Mouse (Mus musculus) T-helper 1 cell (primary cell): ENCODE measurements around the gene Eif4a1.
"Not testable (repeated sequence)": the region's sequence is repeated elsewhere in the genome, so short reads cannot be mapped to it uniquely, and the experiment has no call there.

Source experiments
- in situ Hi-C: fragments of 300-600 bp; cut with MboI, MseI; formaldehyde crosslinking; loops from one replicate; pipeline ENCODE4 v1.15.1; 2025; ENCODE audit warnings: high pct_unique_total_duplicates

Gene Eif4a1

DNA sequence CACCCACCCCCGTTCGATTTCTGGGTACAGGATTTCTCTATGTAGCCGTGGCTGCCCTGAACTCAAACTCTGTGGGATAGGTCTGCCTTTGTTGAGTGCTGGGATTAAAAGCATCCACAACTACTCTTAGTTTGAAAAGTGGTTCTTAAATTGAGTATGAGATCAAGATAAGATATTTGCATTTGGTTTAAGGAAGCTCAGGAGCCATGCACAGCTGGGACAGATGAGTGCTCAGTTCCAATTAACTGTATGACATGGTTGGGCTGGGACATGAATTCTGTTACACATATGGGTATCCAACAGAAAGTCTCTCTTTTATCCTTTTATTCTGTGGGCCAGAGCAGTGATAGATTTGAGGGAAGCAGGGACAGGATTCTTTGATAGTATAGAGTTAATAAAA lies 36.8 kb downstream of the Eif4a1 start:
- in situ Hi-C loops = no loop called here

DNA sequence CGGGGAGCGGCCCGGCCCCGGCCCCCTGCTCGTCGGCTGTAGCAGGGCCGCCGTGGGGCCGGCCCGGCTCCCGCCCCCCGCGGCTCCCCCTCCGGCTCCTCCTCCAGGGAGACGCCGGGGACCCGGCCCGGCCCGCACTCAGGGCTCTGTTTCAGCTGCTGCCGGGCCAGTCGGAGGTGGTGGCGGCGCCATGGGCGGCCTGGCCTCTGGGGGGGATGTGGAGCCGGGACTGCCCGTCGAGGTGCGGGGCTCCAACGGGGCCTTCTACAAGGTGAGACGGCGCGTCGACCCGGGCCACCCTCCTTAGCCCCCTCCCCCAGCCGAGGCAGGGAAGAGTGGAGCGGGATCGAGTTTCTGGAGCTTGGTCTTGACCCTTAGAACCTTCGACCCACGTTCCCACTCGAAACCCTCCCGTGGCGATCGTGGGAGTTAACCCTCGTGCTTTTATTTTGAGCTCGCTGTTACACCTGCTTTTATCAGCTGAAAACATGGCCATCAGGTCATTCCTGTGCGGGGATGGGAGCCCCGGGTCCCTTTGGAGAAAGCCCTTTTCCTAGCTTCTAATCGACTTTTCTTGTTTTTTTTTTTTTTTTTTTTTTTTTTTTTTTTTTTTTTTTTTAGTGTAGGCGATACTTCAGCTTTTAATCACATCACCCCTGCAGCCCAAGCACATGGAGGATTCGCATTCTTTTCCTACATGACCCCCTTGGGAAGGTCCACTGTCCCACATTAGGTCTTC lies 38.9 kb downstream of the Eif4a1 start:
- in situ Hi-C loops = no loop called here

DNA sequence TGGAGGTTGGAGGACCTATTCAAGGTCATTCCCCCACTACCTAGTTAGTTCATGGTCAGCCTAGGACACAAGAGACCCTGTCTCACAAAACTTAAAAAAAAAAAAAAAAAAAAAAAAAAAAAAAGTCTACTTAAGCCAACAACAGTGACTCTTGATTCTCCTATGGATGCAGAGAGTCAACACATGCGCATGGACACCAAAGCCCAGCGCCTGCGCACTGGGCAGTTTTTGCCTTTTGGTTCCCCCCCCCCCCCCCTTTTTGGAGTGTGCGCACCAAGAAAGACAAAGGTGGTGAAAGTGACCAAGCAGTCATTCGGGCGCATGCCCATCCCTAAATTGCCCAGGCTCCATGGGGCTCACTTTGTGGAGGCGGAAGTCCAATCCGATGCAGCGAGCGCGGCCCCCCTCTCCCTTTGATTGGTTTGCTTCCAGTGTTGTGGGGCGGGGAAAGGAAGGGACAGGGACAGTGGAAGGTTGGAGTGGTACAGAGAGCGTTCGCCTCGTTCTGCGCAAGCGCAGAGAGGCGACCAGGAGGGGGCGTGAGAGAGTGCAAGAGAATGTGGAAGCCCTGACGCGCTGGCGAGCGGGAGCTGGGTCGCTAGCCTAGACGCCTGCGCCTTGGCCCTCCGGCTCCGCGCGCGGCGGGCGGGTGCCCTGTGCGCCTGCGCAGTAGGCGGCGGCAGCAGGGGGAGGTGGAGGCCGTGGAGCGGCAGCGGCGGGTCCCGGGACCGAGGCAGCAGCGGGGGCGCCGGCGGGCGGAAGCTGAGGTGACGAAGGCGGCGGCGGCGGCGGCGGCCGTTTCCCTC lies 39.7 kb downstream of the Eif4a1 start, which contains the start of gene Fxr2:
Gene Fxr2 (plus strand): TSS at position 707 of the 806 bp plus-strand sequence.
- in situ Hi-C loops = no loop called here

DNA sequence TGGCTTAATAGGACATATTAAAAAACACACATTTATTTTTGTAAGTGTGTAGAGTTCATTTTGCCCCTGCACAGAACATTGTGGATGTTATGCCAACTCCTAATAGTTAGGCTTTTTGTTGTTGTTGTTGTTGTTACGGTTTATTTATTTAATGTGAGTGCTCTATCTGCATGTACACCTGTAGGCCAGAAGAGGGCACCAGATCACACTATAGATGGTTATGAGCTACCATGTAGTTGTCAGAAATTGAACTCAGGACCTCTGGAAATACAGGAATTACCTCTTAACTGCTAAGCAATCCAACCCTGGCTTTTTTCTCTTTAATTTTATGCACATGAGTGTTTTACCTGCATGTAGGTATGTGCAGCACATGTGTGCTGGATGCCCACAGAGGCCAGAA lies 42.4 kb downstream of the Eif4a1 start:
- in situ Hi-C loops = no loop called here

DNA sequence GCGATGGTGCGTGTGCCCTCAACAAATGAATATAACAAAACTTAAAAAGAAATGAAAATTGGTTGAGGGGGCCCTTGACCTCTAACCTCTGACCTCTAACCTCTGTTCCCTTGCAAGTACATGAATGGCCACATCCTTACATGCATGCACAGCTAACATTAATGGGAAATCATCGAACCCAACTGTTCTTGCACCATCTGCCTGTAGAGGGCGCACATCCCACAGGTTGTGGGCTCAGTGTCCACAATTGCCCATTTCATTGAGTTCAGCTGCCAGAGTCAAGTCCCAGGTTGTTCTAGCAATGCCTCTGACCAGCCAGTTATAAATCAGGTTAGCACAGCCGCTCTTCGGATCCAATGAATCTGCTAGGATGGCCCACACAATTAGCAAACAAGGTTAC lies 43.9 kb downstream of the Eif4a1 start:
- in situ Hi-C loops = no loop called here

DNA sequence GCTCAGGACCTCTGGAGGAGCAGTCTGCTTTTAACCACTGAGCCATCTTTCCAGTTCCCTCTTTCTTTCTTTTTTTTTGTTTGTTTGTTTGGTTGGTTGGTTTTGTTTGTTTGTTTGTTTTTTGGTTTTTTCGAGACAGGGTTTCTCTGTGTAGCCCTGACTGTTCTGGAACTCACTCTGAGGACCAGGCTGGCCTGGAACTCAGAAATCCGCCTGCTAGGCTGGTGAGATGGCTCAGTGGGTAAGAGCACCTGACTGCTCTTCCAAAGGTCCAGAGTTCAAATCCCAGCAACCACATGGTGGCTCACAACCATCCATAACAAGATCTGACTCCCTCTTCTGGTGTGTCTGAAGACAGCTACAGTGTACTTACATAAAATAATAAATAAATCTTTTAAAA lies 47.9 kb downstream of the Eif4a1 start:
- in situ Hi-C loops = not testable (repeated sequence)

DNA sequence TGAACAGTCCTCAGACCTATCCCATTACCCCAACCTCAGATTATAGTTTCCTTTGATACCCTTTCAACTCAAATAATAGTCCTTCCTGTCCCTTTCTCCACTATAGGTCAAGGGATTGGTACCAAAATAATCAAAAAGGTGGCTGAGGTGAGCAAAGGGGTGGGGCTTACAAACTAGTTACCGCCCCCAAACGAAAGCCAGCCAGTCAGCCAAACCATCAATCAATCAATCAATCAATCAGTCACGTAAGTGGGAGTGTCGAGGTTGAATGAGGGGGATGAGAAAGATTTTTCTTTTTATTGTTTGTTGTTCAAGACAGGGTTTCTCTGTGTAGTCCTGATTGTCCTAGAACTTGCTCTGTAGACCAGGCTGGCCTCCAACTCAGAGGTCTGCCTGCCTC lies 49.2 kb downstream of the Eif4a1 start:
- in situ Hi-C loops = no loop called here

DNA sequence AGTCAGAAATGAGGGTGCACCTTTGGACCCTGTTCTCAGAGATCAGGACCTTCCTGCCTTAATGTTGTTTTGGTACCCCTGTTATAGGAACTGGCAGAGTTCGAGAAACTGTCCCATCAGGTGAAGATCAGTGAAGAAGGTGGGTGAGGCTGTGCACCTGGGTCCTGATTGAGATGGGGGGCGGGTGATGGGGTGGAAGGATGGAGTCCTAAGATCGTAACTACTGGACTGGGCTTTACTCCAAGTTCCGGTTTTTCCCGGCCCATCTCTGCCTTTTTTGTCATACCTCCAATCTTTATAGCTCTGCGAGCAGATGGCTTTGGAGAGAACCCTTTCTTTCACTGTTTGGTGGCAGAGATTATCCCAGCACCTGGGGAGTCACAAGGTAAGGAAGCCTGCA lies 49.8 kb downstream of the Eif4a1 start:
- in situ Hi-C loops = no loop called here

DNA sequence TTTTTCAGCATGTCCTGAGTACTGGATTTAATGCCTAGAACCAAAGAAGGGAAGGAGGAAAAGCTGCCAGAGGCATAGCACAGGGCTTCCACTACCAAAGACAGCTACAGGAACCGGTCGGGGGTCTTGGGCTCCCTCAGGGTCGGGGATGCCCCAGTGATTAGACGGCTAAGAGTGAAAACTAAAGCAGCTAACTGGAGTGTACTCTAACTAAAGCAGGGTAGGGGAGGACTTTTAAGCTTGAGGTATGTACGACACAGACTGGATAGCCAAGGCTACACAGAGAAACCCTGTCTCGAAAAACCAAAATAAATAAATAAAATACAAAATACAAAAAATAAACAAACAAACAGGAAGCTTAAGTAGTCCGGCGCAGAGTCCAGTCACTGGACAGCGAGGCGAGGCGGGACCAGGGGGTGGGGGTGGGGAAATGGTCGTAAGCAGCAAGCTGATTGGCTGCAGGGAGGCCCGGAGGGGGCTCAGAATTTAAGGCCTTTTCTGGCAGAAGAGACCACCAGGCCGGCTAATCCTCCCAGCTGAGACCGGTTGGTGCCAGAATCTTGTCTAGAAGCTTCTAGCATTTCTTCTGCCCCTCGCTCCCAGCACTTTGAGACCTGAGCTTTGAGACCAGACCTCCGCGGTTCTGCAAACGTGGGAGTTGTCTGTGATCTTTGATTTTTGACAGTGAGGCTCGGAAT lies 50.5 kb downstream of the Eif4a1 start, which contains the start of gene Sat2:
Gene Sat2 (plus strand): TSS at position 454 of the 698 bp plus-strand sequence.
- in situ Hi-C loops = no loop called here

DNA sequence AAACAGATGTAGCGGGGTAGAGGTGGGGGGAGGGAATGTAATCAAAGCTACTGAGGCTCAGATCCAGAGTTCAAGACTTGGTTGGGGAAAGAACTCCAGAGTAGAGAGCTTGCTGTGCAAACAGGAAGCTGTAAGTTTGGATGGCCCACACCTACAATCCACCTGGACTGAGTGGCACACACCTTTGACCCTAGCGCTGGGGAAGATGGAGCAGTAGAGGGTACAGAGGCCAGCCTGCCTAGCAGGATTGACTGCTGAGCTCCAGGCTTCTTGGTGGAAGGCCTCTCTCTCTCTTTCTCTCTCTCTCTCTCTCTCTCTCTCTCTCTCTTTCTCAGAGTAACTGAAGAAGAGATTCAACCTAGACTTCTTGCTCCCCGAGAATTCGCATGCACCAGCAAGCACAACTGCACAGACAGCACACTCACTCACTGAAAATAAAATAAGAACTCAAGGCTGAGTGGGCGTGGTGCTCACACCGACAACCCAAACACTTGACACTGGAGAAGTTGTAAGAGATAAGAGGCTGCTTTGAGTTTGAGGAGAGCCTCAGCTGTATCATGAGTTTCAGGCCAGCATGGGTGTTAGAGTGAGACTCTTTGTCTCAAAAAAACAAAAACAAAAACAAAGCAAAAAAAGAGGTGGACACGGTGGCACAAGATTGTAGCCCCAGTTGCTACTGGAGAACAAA lies 51.7 kb downstream of the Eif4a1 start:
- in situ Hi-C loops = no loop called here

DNA sequence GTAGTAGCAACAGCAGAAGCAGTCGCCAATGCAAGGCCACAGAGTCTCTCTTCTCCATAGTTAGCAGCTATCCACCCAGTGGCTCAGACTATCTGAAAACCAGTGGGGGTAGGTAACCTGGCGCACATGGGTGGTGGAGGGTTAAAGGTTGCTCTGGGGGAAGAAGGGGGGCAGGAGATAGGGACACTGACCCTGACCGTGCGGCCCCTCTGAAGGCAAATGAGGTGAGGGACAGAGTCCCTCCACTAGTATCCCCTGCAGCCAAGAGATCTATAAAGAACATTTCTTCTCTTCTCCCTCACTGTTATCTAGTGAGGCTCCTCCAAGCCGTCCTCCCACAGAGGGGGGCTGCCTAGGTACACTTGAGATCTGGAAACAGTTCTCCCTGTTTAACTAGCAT lies 54.4 kb downstream of the Eif4a1 start, which contains the start of gene Shbg:
Gene Shbg (minus strand): TSS at position 101 of the 400 bp plus-strand sequence.
- in situ Hi-C loops = no loop called here
